Mouse (Mus musculus) C2C12 (cell line): ENCODE data around the gene Trak1.

Experiments
- CEBPB ChIP-seq: IDR thresholded peaks from one replicate; pipeline ENCODE4 v1.6.1; 2011; ENCODE audit warnings: low read depth, mild to moderate bottlenecking, control low read depth, moderate library complexity
- CTCF ChIP-seq: IDR thresholded peaks from one replicate; pipeline ENCODE4 v1.5.1; 2011; ENCODE audit not compliant: control insufficient read depth, insufficient read depth, insufficient read length

DNA sequence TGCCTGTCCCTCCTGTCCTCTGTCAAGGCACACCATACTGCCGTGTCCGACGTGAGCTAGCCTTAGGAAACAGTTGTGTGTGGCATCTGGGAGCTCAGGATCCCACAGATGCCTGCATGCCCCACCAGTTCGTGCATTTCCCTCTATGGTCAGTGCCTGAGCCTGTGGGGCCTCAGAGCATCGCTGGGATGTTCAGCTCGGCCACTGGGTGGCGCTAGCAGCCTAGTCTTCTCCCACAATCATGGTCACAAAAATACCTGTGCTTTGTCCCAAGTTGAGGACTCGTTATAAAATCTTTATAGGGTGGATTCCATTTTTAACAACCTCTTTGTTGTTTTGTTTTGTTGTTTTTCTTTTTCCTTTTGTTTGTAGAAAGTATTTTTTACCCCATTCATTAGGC lies 161.2 kb downstream of the Trak1 start:
- peak; percentile 67 for TF ChIP-seq CTCF
- TF ChIP-seq CEBPB: no peak
